Mouse (Mus musculus) spleen, adult 10 weeks (tissue): ENCODE data around the gene Slc6a20b. TPM values are rescaled to one million over a fixed set of nuclear protein-coding genes. Genes with fewer than 3 reads are reported as not detected.

Experiments
- polyA plus RNA-seq: library from polyadenylated mRNA; stranded (reverse); fragments of 350-450 nt; fragmentation: Illumina TruSeq; extraction: RNeasy Lipid Tissue Mini Kit (QIAGEN cat#74804); gene quantifications from one replicate; pipeline ENCODE4 v1.2.3, GENCODE M21; 2015; ENCODE audit warnings: low replicate concordance; ENCODE audit not compliant: insufficient read depth

The Slc6a20b gene
- polyA plus RNA-seq, result 0.10 TPM

DNA sequence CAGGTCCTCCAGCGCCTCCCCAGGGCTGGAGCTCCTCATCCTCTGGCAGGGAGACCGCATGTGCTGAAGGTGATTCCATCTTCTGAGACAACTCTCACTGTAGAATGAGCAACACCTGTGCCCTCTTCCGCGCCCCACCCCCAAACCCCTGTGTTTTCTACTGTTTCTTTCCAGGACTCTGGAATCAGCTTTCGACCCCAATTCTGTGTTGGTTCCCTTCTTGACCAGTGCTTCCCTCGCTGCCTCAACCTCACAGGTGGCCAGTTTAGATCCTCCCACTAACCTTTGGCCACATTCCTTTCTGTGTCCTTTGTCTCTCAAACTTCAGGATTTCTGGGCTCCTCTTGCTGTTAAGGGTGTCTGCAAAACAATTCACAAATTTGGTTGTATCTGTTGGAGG, at the start of gene Slc6a20b:
Gene Slc6a20b (minus strand): TSS at position 285 of the 400 bp plus-strand sequence.

DNA sequence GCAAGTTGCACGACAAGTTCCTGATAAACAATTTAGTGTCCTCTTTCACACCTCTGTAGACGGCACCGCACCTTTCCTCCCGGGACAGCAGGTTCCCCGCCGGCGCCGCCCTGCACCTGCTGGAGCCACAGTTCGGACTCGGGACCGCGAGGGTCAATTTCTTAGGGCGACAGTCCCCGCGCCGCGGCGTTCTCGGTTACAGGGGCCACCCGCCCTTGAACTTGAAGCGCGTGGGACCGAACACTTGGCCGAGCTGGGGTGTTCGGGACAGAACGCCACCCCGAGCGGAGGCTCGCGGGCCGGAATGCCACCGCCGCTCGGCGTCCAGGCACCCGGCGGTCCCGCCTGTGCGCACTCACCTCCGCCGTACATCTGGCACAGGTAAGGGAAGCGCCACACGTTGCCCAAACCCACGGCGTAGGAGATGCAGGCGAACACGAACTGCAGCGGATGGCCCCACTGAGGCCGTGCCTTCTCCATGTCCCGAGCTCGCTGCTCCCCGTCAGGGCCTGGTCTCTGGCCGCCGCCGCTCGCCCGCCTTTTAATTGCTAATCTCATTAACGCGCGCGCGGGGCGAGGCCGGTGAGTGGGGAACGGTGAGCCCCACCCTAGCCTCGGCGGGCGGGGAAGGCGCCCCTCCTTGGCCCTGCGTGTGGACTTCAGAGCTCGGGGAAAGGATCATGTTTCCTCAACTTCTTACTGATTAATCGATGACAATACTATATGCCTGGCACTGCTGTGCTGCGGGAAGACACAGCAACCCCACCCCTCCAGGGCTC, 46.2 kb upstream of the Slc6a20b start, which contains the start of the genes Ccr9 and Slc6a20a:
Gene Ccr9 (plus strand): TSS at position 113 of the 779 bp plus-strand sequence.
Gene Slc6a20a (minus strand): TSS at position 559 of the 779 bp plus-strand sequence.

Other genes with a start within 250 kb of the Slc6a20b start
- 68.4 TPM for gene Limd1, start 153.9 kb downstream of the Slc6a20b start, polyA plus RNA-seq
- 62.1 TPM for gene Sacm1l, start 102.8 kb downstream of the Slc6a20b start, polyA plus RNA-seq
- gene Ccr9, start 45.9 kb upstream of the Slc6a20b start, polyA plus RNA-seq, result 22.5 TPM
- gene Slc6a20a, start 46.3 kb upstream of the Slc6a20b start, polyA plus RNA-seq, result 4.9 TPM
- gene Lztfl1, start 85.1 kb upstream of the Slc6a20b start, polyA plus RNA-seq, result 37.0 TPM
- gene Cxcr6, start 173.9 kb upstream of the Slc6a20b start, polyA plus RNA-seq, result 29.0 TPM
- gene Fyco1, start 219.3 kb upstream of the Slc6a20b start, polyA plus RNA-seq, result 17.4 TPM
- 19.5 TPM for gene Xcr1, start 229.5 kb upstream of the Slc6a20b start, polyA plus RNA-seq